Mouse (Mus musculus): Measurements from ENCODE around the gene Mrtfa.

DNA sequence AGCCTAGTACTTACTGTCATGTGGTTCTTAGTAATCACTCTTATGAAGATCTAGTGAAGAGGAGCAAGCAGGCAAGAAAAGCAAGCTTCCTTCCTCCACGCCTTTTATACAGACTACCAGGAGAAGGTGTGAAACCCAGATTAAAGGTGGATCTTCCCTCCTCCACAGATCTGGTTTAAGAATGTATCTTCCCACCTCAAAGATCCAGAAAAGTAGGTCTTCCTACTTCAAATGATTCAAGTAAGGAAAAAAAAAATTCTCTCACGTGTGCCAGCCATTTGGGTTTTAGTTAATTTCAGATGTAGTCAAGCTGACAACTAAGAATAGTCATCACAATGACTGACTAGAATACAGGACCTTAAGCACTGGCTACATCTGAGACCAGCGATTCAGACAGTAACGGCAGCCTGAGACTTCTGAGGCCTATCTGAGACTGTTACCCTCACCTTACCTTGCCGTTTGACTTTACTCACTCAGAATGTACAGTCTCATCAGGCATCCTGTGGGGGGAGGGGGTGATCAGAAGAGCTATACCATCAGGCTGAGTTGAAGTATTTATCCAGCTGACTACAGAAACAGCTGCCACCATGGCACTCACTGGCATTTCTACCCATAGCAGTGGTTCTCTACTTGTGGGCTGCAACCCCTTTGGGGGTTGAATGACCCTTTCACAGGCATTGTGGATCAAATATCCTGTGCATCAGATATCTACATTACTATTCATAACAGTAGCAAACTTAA lies 121.7 kb downstream of the Mrtfa start:
- TF ChIP-seq POLR2A (IDR thresholded peaks at IDR 0.05; ENCODE audit: low read depth, low read length) (no peak), CTCF (IDR thresholded peaks at IDR 0.05; ENCODE audit: extremely low read depth, insufficient read depth, insufficient read length, insufficient replicate concordance) (no peak)
